Mouse (Mus musculus): Measurements from ENCODE around the gene Ccp110.

Gene Ccp110

GRCm38 (mm10) chr7:118765604-118766003 lies 53.3 kb downstream of the Ccp110 start:
- in situ Hi-C loops (cut with MboI, MseI): loop anchor here (5.0 to 25.0 kb wide), 2 partner anchors 232 to 747 kb away; partner anchors contain the start of genes Acsm5, Gprc5b and Pdilt

GRCm38 (mm10) chr7:118766119-118766833 lies 53.9 kb downstream of the Ccp110 start:
- in situ Hi-C loops (cut with MboI, MseI): loop anchor here (5.0 to 25.0 kb wide), 2 partner anchors 231 to 746 kb away; partner anchors contain the start of genes Acsm5, Gprc5b and Pdilt

- in situ Hi-C loops (cut with MboI, MseI): loop anchor here (5.0 to 25.0 kb wide), 2 partner anchors 230 to 745 kb away; partner anchors contain the start of genes Acsm5, Gprc5b and Pdilt
Observed at GRCm38 (mm10) chr7:118766834-118767224, 54.5 kb downstream of the Ccp110 start.

DNA sequence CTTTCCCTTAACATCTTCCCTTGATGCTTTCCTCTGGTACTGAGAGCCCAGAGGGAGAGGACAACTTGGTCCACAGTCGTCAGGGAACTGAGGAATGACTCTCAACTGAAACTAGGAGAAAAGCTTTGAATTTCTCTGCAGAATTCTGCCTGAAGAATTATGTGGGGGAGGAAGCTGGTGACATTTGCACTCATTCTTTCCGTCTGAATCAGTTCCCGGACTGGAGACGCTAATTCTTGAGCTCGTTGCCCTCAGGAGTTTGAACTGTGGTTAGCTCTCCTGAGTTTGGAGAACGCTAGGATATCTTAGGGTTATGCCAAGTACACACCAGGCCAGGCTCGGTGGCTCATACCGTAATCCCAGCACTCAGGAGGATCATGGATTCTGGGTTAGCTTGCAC lies 56.9 kb downstream of the Ccp110 start:
- in situ Hi-C loops (cut with MboI, MseI): loop anchor here (5.0 to 25.0 kb wide), 2 partner anchors 228 to 743 kb away; partner anchors contain the start of genes Acsm5, Gprc5b and Pdilt

DNA sequence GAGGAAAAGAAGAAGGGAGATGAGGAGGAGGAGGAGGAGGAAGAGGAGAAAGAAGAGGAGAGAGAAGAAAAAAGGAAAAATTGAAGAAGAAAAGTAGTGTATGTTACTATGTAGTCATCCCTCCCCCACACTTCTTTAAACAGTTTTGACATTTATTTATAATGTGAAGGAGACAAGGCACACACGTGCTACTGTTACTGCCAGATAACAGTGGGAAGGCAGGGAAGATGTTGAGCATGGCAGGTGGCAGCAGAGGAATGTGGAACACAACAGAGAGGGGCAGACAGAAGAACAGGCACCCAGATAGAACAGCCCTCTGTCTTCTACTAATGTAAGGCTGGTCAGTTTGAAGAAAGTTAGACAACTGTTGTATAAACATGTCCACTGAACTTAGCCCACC lies 57.3 kb downstream of the Ccp110 start:
- in situ Hi-C loops (cut with MboI, MseI): loop anchor here (5.0 to 25.0 kb wide), 2 partner anchors 228 to 743 kb away; partner anchors contain the start of genes Acsm5, Gprc5b and Pdilt

DNA sequence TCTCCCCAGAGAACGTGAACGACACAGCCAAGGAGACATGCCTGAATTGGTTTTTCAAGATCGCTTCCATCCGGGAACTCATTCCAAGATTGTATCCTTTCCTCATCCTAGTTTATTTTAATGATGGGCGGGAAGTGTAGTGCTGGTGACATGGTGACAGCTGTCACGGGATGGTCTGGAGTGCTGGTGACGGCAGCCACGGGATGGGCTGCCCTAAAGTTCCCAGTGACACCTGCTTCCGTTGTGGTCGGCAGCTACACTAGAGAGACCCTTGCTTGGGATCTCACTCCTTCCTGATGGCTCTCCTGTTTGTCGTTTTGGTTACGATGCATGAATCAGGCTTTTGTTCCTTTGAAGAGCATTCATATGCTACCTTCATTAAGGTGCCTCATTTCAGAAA lies 60.7 kb downstream of the Ccp110 start:
- in situ Hi-C loops (cut with MboI, MseI): loop anchor here (25.0 kb wide), 1 partner anchor 739 kb away; the partner anchor contains the start of genes Acsm5 and Pdilt

GRCm38 (mm10) chr7:118775991-118776390 lies 63.6 kb downstream of the Ccp110 start:
- in situ Hi-C loops (cut with MboI, MseI): no loop called here

DNA sequence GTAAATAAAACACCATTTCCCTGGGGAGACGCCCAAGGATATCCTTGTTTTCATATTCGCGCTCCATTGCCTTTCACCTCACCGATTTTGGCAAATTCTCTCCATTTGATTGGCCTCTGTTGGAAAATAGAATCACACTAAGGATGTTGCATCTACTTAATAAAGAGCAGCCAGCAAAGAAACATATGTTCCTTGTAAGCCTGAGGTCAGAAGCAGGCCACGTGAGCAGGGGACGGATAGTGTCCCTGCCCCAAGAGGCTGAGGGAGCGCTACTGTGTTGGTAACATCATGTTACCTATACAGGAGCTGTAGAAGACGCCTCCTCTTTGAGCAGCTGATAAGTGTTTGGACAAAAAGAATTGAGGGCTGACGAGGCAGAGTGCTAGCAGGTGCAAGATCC lies 64.1 kb downstream of the Ccp110 start:
- in situ Hi-C loops (cut with MboI, MseI): no loop called here

DNA sequence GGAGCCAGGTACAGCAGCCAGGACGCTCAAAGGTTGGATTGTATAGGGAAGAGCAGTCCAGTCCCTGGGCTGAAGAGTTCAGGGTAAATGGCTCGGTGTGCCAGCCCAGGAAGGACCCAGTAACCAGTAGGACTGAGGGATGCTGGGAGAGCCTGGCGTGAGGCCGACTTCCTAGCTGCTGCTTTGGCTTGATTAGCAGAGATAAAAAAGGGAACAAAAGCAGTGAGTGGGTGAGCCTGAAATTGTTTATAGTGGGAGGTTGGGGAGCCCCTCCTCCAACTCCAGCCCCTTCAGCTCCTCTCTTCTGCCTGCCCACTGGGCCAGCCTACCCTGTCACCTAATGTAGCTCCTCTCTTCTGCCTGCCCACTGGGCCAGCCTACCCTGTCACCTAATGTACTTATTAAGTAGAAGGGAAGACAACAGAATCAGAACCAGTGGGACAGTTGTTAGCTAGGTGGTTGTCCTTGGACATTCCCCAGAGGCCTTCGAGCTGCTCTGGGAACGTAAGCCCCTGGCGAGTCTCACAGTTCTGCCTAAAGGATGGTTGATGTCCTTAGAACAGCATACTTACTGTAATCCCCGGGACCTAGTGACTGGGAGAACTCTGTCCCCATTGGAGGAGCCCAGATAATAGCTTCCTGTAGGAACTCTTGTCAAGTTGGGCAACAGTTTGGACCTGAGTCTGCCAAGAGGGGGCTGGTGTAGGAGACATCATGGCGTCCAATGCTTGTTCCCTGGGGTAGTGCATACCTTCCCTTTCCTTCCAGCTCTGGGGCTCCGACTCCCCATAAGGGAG lies 65.4 kb downstream of the Ccp110 start:
- in situ Hi-C loops (cut with MboI, MseI): no loop called here

GRCm38 (mm10) chr7:118778561-118778960 lies 66.2 kb downstream of the Ccp110 start:
- in situ Hi-C loops (cut with MboI, MseI): no loop called here

DNA sequence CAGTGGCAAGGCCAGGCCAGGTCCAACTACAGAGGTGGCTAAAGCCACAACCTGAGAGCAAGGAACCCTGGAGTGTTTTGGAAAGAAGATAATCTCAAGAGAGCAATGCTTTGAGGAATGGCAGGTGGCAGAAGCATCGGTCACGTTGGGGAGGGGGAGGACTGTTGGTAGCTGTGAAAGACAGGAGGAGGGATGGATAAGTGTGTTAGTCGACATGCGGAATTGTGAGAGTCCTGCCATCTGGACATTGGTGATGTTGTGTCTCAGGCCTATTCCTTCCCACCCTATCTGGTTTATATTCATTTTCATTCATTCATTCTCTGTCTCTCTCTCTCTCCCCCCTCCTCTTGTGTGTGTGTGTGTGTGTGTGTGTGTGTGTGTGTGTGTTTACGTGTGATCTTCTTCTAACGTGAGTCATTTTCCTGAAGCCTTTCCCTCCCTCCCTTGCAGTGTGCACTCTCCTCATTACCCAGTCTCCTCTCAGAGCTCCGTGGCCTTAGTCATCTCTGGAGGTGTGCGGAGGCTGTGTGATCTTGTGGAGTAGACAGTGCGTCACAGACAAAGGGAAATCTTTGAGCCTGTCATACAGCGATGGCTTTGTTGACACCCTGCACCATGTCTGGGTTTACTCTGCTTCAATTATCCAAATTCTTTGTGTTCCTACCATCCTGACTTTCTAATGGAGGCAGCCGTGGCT lies 71.1 kb downstream of the Ccp110 start:
- in situ Hi-C loops (cut with MboI, MseI): no loop called here

DNA sequence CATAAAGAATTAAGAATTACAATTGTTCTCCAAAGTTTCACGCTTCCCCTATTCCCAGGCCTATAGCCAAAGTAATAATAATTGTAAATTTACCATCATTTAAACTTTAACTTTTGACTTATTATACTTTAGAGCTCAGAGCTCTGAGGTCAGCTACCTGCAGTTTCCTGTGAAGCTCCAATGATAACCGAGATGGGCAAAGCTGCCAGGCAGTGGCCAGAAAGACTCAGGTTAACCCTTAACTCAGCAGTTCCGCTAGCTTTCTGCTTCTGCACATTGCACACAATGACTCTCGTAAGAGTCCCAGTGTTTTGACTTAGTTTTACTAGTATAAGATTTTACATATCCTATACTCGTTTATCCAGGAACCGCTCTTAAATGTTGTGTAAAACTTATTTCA lies 73.7 kb downstream of the Ccp110 start:
- in situ Hi-C loops (cut with MboI, MseI): no loop called here

All from T-helper 2 cell (primary cell).